Mouse (Mus musculus): ENCODE measurements at regions not wholly inside any gene's neighbourhood (a gene's known extent, or its start where the extent isn't known, plus 50 kb on each side); places are given as distances from the start of the nearest gene placed in this dataset.

DNA sequence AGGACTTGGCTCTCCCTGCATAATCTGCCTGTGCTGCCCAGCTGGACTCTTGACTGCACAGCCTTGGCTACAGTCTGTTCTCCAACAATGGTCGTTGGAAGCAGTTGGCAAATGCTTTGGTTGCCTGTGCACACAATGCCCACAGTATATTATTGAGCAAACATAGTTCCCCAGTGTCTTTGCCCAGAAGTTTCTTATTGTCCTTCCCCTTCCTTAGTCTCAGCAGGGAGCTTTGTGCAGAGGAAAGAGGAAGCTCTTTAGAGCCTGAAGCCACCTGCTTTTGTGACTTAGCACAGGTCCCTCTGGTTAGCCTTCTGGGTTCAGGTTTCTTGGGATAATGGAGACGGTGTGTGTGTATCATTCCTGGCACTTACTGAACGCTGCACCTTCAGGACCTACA lies 80.9 kb upstream of the Id2 start:
- TF ChIP-seq POLR2AphosphoS2 (IDR thresholded peaks at IDR 0.05; ENCODE audit: low read depth, low read length) (no peak), CTCF (conservative IDR thresholded peaks at IDR 0.05 in 1 of 2, IDR thresholded peaks at IDR 0.05 in 1 of 2; ENCODE audit: low read depth in 2 of 2, low read length in 2 of 2) (no peak), ZMIZ1 (IDR thresholded peaks at IDR 0.05; ENCODE audit: low read depth, low read length) (no peak), POLR2A (IDR thresholded peaks at IDR 0.05; ENCODE audit: low read depth, low read length) (no peak), TBP (conservative IDR thresholded peaks at IDR 0.05; ENCODE audit: low read depth, low read length) (no peak), ZC3H11A (IDR thresholded peaks at IDR 0.05; ENCODE audit: low read depth, low read length) (no peak), BHLHE40 (IDR thresholded peaks at IDR 0.05; ENCODE audit: low read depth, low read length) (no peak), ZNF384 (IDR thresholded peaks at IDR 0.05; ENCODE audit: low read depth, low read length) (no peak), EP300 (IDR thresholded peaks at IDR 0.05; ENCODE audit: low read length) (no peak), MYC (IDR thresholded peaks at IDR 0.05; ENCODE audit: low read depth, low read length) (no peak), MAFK (IDR thresholded peaks at IDR 0.05; ENCODE audit: insufficient replicate concordance, low read length) (no peak), JUN (IDR thresholded peaks at IDR 0.05; ENCODE audit: insufficient read depth, low read depth, low read length) (no peak), NELFE (IDR thresholded peaks at IDR 0.05; ENCODE audit: low read depth, low read length) (no peak)
